Mouse (Mus musculus): ENCODE data around the gene Fcgr1.

DNA sequence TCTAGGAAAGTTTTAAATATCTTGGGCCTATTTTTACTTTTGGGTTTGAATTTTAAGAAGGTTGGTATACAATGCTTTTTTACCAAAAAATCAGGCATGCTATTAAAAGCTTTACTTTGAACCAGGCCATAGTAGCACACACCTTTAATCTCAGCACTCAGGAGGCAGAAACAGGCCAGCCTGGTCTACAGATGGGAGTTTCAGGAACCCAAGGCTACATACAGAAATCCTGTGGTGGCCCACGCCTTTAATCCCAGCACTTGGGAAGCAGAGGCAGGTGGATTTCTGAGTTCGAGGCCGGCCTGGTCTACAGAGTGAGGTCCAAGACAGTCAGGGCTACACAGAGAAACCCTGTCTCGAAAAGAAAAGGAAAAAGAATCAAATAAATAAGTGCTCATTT lies 26.2 kb downstream of the Fcgr1 start:
- TF ChIP-seq POLR2A (IDR thresholded peaks at IDR 0.05; ENCODE audit: insufficient read depth, low read depth, low read length) = no peak
- no peak for TF ChIP-seq CTCF (IDR thresholded peaks at IDR 0.05)

Data from heart, adult 2 months (tissue).